Mouse (Mus musculus) layer of hippocampus, adult 11-12 months (tissue): ENCODE measurements around the gene Tmem110.
A peak's percentile ranks its signal among the peaks of the same experiment; 100 is the strongest.

Experiments
- DNase-seq: peaks from one replicate; pipeline ENCODE4 v3.0.0; 2022; ENCODE audit warnings: low spot score

Tmem110 gene

GRCm38 (mm10) chr14:30904307-30904706 is 78.9 kb downstream of the Tmem110 start:
- no peak for DNase-seq

GRCm38 (mm10) chr14:30906001-30906400 is 80.6 kb downstream of the Tmem110 start:
- DNase-seq: no peak

- DNase-seq: peak; percentile 21
Observed at GRCm38 (mm10) chr14:30907814-30908265, 82.5 kb downstream of the Tmem110 start.

GRCm38 (mm10) chr14:30911141-30911540 is 85.8 kb downstream of the Tmem110 start:
- no peak for DNase-seq

GRCm38 (mm10) chr14:30912641-30913040 is 87.3 kb downstream of the Tmem110 start:
- no peak for DNase-seq

GRCm38 (mm10) chr14:30913404-30913803 is 88.0 kb downstream of the Tmem110 start:
- no peak for DNase-seq

- DNase-seq: no peak
Observed at GRCm38 (mm10) chr14:30916516-30916915, 91.1 kb downstream of the Tmem110 start.

GRCm38 (mm10) chr14:30922053-30922670 is 96.8 kb downstream of the Tmem110 start:
- no peak for DNase-seq

GRCm38 (mm10) chr14:30923375-30924105 is 98.2 kb downstream of the Tmem110 start, which contains the start of gene Itih3:
Gene Itih3 (minus strand): TSS chr14:30923760.
- DNase-seq: peak; percentile 35

GRCm38 (mm10) chr14:30925492-30925891 is 100.1 kb downstream of the Tmem110 start:
- no peak for DNase-seq
